Mouse (Mus musculus): ENCODE results near the gene Lrrc51. TPM values are rescaled to one million over a fixed set of nuclear protein-coding genes. Genes with fewer than 3 reads are reported as not detected.

Lrrc51 gene
- polyA plus RNA-seq, 2 experiments from 2014 or later = 1.8 to 2.0 TPM

- no peak for ATAC-seq
These were observed 52.8 kb downstream of the Lrrc51 start for GRCm38 (mm10) chr7:101880855-101881254.

DNA sequence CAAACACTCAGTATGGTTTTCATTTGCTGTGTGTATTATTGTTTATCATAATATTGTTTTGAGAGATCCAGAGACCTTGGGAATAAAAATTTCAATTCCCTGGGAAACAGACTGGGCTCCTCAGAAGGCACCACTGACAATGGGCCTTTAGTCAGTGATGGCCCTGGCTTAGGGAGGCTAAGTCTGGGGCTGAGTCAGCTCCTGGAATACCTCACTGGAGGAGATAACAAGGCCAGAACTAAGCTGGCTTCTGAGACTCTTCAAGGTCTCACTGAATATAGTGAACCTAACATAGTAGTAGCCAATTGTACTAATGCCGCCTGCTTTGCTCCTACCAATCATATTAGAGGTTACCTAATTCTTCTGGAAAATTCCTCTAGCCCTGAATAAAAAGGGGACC, 57.7 kb downstream of the Lrrc51 start:
- no peak for ATAC-seq

- no peak for ATAC-seq
These were observed 62.4 kb downstream of the Lrrc51 start for GRCm38 (mm10) chr7:101871296-101871695.

- ATAC-seq = no peak
These were observed 63.1 kb downstream of the Lrrc51 start, which contains the start of gene Folr1 for GRCm38 (mm10) chr7:101870629-101871028. TSS of gene Folr1 (minus strand) at chr7:101870788.

GRCm38 (mm10) chr7:101869163-101869500, 64.6 kb downstream of the Lrrc51 start:
- no peak for ATAC-seq

- no peak for ATAC-seq
These were observed 65.2 kb downstream of the Lrrc51 start for GRCm38 (mm10) chr7:101868241-101869162.

- no peak for ATAC-seq
These were observed 66.2 kb downstream of the Lrrc51 start for GRCm38 (mm10) chr7:101867482-101867881.

DNA sequence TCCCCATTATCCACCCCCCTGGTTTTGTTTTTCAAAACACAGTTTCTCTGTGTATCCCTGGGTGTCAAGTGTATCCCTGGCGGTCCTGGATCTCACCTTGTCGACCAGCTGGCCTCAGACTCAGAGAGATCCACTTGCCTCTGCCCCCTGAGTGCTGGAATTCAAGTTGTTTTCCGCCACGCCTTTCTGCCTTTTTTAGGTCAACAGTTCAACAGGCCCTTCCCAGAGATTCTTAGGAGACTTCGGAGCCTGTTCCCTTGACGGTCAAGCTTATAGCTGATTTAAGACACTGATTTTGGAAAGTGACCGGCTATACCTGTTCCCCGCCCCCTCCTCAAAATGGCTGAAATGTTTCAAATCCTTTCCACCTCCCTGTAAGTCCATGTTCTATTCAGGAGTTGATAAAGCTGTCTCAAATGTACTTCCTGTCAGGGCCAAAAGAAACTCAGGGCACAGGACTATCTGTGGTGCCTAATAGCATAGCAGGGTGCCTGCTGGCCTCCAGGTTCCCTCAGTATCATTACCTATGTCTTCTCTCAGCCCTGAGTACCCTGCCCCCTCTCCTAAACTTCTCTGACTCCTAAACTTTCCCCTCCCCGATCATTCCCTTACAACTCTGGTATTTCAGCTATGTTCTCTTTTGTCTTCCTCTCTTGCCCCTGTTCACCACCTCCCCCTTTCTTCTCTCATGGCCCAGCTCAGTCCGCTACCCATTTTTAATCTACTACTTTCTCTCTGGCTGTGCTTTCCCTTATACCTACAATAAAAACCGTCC, 67.0 kb downstream of the Lrrc51 start:
- ATAC-seq = no peak

GRCm38 (mm10) chr7:101863415-101863814, 70.3 kb downstream of the Lrrc51 start, which contains the start of gene Anapc15:
TSS of gene Anapc15 (plus strand) at chr7:101863715.
- ATAC-seq = no peak

Other genes starting within 250 kb of the Lrrc51 start
- gene Phox2a, start 115.6 kb downstream of the Lrrc51 start, polyA plus RNA-seq (2017; shearing (Covaris generic)) = not detected
- 1 to 10 TPM; 1.5 to 2.6 TPM for gene Inppl1, start 95.7 kb downstream of the Lrrc51 start, polyA plus RNA-seq (2017; shearing (Covaris generic))
- not detected for gene Folr2, start 76.7 kb downstream of the Lrrc51 start, polyA plus RNA-seq (2017; shearing (Covaris generic))
- gene Anapc15, start 70.2 kb downstream of the Lrrc51 start, polyA plus RNA-seq (2017; shearing (Covaris generic)) = 10 to 100 TPM; 47.2 to 61.9 TPM
- gene Folr1, start 63.1 kb downstream of the Lrrc51 start, polyA plus RNA-seq (2017; shearing (Covaris generic)) = not detected
- gene Lamtor1, start 28.0 kb downstream of the Lrrc51 start, polyA plus RNA-seq (2017; shearing (Covaris generic)) = 100 to 1,000 TPM; 127 to 131 TPM
- under 1 TPM in 1 of 2 experiments, not detected in 1; 0.46 TPM for gene Tomt, start 27.5 kb downstream of the Lrrc51 start, polyA plus RNA-seq (2017; shearing (Covaris generic))
- gene Numa1, start 216 bp upstream of the Lrrc51 start, polyA plus RNA-seq (2017; shearing (Covaris generic)) = 10 to 100 TPM; 59.1 to 76.8 TPM
- 1 to 10 TPM; 5.2 to 8.0 TPM for gene Il18bp, start 84.8 kb upstream of the Lrrc51 start, polyA plus RNA-seq (2017; shearing (Covaris generic))
- 10 to 100 TPM; 19.5 to 20.2 TPM for gene Rnf121, start 131.6 kb upstream of the Lrrc51 start, polyA plus RNA-seq (2017; shearing (Covaris generic))
- gene Xndc1, start 131.6 kb upstream of the Lrrc51 start, polyA plus RNA-seq (2017; shearing (Covaris generic)) = 10 to 100 TPM; 14.4 to 15.2 TPM
- gene Xntrpc, start 131.8 kb upstream of the Lrrc51 start, polyA plus RNA-seq (2017; shearing (Covaris generic)) = under 1 TPM in 1 of 2 experiments, not detected in 1; 0.83 TPM
- gene Trpc2, start 149.2 kb upstream of the Lrrc51 start, polyA plus RNA-seq (2017; shearing (Covaris generic)) = under 1 TPM; 0.27 to 0.45 TPM
- not detected for gene Art1, start 167.8 kb upstream of the Lrrc51 start, polyA plus RNA-seq (2017; shearing (Covaris generic))
- gene Art5, start 175.6 kb upstream of the Lrrc51 start, polyA plus RNA-seq (2017; shearing (Covaris generic)) = under 1 TPM in 1 of 2 experiments, not detected in 1; 0.21 TPM
- gene Chrna10, start 182.9 kb upstream of the Lrrc51 start, polyA plus RNA-seq (2017; shearing (Covaris generic)) = not detected

All from activated CD4-positive, CD25-positive, alpha-beta regulatory T cell, adult 4 months (primary cell).